Mouse (Mus musculus): Measurements from ENCODE around the gene Aldh16a1. TPM values are rescaled to one million over a fixed set of nuclear protein-coding genes. Genes with fewer than 3 reads are reported as not detected.

Aldh16a1 gene
- polyA plus RNA-seq (2014; fragmentation: Illumina TruSeq; extraction: RNeasy Lipid Tissue Mini Kit (QIAGEN cat#74804); ENCODE audit: low read depth, low replicate concordance): 16.5 TPM

DNA sequence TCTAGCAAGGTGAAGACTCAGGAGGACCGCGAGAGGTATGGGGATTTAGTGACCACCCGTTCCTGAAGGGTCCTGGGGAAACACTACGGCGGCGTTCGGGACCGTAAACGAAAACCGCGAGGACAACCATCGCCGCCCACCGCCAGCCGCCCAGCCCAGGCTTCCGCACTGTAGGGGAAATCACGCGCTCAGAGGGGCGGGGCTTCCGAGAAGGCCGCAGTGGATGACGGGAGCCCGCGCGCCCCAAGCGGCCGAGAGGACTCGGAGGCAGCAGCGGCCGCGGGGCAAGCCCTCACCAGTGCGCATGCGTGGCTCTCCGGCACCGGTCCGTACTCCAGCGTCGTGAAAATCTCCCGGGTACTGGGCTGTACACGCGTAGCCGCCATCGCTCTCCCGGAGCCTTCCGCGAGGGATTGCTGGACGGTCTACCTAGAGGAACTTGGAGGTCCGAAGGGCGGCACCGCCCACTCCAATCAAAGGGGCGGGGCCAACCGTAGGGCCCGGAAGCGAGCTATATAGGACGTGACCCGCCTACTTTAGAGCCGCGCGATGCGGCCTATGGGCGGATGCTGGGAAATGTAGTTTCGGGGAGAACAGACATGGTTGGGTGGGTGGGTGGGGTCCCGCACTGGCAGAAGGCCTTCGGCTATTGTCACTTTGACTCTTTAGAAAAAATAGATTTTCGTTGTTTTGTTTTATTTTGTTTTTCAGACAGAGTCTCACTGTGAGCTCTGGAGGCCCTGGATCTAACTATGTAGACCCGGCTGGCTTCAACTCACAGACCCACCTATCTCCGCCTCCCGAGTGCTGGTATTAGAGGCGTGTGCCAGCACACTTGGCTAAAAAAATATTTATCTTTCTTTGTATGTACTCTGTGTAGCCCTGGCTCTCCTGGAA, at the start of gene Aldh16a1, which contains the start of gene Pih1d1:
Gene Aldh16a1, minus strand, starts transcription at position 489 of the 897 bp plus-strand sequence.
Gene Pih1d1, plus strand, starts transcription at position 208 of the 897 bp plus-strand sequence.

DNA sequence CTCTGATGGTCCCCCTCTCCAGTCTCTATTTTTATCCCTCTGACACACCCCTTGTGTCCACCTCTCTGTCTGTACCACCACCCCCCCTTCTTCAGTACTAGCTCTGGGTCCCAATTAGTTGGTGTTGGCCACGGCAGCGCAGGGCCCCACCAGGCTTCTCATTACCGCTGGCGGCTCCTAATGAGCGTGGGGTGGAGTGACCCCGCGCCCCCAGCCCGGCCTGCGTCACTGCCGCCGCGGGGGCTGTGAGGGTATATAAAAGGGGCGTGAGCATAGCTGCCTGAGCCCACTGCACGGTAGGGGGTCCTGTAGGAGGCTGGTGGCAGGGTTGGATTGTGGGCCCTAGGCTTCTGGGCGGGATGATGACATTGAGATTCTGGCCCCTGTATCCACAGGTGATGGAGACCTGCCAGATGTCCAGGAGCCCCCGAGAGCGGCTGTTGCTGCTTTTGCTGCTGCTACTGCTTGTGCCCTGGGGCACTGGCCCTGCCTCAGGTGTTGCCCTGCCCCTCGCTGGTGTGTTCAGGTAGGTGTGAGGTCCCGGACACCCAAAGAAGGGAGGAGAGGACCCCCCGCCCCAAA, 26.6 kb upstream of the Aldh16a1 start, which contains the start of gene Pth2:
Gene Pth2, plus strand, starts transcription at position 100 of the 582 bp plus-strand sequence.

DNA sequence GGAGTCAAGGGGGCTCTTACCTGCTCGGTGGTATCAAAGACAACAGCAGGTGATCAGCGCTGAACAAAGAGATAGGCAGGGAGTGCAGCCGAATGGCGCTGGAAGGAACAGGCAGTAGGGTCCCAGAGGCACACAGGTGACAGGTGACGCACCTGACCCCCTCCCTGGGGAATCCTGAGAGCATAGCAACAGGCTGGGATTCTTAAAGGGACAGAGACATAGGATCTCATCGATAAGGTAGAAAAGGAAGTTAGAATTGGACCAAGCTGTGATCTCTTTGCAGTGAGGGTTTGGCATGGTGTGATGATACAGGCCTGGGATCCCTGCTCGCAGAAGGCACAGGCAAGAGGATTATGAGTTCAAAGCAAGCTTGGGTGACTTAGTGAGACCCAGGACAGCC, 25.1 kb upstream of the Aldh16a1 start, which contains the start of gene Gfy:
Gene Gfy, minus strand, starts transcription at position 101 of the 400 bp plus-strand sequence.

DNA sequence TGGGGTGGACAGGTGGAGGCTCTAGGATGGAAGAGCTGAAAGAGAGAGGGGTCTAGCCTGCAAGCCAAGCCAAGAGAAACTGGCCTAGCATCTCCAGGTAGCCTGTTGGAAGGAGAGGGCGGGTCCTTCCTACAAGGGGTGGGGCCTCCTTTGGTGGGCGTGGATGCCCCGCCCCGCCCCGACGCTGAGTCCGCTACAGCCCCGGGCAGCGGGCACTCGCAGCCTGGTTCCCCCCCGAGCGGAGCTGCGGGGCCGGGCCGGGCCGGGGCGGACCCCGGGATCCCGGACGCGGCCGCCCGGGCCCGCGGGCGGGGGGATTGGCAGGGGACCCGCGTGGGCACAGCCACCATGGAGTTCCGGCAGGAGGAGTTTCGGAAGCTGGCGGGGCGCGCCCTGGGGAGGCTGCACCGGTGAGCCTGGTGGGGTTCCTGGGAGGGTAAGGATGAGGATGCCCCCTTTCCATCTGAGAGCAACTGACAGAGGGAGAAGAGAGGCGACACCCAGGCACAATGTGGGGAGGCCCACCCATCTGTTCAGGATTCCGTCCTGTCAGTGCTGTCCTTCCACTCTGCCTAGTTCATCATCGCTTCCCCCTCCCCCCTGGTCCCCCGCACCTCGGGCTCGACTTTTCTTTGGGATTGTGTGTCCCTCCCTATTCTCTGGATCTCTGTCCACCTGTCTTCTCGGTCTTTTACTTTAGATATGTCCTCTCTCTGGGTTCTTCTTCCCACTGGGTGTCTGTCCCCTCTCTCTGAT, 9.5 kb upstream of the Aldh16a1 start, which contains the start of gene Slc17a7:
Gene Slc17a7, plus strand, starts transcription at position 215 of the 756 bp plus-strand sequence.

DNA sequence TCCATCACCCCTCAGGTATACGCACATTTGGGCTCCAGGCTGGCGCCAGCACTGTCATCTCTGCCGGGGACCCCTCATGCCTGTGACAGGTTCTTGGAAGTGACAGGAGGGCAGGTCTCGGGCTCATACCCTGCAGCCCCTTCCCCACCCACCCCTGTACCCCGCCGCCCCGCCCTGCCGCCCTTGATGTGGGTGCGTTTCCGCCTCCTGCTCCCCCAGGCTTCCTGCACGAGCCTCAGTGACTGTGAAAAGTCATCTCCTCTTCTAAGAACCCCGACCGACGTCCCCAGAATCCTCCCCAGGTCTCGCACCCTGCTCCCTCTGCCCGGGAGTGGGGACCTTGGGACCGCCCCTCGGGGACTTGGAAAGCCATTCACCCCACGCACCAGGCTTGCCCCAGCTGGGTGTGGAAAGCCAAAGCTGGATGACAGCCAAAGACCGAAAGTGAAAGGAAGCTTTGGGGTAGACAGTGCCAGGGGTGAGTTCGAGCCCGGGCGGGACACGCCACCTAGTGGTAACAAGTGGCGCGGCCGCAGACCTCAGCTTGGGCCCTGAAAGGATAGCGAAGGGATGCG, 18.3 kb downstream of the Aldh16a1 start, which contains the start of the genes Gm45713 and Flt3l:
Gene Gm45713, minus strand, starts transcription at position 239 of the 575 bp plus-strand sequence.
Gene Flt3l, minus strand, starts transcription at position 440 of the 575 bp plus-strand sequence.

DNA sequence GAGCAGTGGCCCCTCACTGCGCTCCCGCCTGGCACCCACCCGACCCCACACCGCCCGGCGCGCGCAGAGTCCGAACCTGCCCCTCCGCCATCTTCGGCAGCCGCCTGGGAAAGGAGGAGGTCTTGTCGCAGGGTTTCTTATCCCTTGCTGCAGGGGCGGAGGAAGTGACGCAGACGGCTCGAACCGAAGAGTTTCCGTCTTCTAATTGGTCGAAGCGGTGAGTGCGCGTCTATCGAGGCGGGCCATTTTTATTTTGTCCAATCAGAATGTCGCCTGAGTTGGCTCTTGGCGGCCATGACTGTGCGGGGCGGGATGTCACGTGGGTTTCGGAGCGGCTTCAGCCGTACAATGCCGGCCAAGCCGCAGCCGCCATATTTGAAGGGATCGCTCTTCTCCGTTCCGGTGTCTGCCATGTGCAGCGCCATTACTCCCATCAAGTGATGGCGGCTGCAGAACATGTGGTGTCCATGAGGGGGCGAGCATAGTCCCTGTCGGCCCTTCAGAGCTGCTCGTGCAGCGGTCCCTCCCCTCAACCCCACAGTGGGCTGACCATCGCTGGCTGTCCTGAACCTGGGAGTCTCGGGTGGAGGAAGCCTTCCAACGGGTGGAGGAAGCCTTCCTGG, 25.6 kb downstream of the Aldh16a1 start, which contains the start of gene Rpl13a:
Gene Rpl13a, minus strand, starts transcription at position 138 of the 623 bp plus-strand sequence.

DNA sequence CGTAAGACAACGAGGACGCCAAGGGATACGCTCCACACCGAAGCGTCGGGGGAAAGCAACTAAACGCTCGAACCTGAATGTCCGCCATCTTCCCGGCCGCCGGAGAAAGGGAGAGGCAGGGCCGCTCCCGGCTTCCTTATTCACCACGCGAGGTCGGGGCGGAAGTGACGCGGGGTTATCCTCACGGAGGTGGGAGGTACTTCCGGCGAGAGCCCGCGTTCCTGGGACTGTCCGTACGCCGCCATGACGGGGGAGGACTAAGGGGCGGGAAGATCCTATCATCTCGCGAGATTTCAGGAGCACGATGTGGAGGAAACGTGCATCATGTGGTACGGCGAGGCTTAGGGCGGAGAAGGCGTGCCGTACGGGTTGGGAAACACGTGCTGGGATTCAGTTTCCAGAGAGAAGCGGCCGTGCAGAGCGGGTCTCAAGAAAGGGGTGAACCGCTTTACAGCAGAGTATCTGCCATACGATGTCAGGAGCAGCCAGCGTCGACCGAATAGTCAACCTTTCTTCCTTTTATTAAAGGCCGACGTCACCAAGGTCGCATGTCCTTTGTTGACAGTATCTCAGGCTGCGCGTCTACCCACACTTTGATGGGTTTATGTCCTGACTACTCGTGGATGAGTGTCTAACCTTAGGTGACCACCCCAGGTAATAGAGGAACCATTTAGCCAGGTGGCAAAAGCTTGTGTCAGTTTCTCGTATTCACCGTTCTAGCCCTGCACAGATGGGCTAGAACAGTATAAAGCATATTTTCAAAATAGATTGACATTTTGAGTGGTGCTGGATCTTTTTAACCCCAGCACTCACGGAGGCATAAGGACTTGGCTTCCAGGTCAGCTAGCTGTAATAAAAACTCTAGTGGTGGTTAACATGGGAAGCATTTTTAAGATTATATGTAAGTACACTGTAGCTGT, 29.9 kb downstream of the Aldh16a1 start, which contains the start of gene Rps11:
Gene Rps11, minus strand, starts transcription at position 216 of the 920 bp plus-strand sequence.

DNA sequence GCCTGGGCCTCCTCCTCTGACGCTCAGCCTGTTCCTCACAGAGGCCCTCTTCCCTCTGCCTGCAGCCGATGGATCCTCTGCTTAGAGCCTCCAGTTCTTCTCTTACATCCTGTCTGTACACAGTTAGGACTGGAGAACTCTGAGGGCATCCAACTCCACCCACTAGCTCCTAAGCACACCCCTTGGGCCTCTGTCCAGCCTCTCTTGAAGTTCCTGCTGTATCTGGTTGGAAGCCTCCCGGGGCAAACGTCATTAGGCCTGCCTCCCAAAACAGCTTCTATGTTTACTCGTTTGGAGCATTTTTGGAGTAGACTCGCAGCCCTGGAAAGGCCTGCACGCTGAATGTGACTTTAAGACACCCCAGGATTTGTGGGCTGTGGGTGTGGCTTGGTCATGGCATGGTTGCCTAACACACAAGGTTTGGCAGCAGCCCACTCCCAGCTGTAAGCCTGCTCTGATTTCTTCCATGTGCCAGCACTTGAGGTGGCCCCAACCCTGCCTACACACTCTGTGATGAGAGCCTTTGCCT, 50.7 kb downstream of the Aldh16a1 start, which contains the start of gene Fcgrt:
Gene Fcgrt, minus strand, starts transcription at position 200 of the 529 bp plus-strand sequence.

DNA sequence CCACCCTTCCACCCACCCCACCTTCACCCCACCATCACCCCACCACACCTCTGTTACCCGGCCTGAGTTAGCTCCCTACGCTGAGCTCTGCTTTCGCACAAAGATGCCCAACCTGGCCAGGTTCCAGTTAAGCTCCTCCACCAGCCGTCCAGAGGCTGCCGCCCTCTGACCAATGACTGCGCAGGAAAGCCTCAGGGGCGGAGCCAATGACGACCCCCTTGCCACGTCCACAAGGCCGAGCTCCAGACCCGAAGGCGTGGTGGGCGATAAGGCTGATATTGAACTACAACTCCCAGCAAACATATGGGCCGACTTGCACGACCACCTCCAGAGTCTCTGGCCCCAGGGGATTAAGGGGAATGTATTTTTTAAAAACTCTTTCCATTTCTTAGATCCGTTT, 62.3 kb downstream of the Aldh16a1 start, which contains the start of gene Rcn3:
Gene Rcn3, minus strand, starts transcription at position 174 of the 400 bp plus-strand sequence.

Other genes starting within 250 kb of the Aldh16a1 start
- 41.3 TPM for gene Ap2a1, start 225.1 kb downstream of the Aldh16a1 start, polyA plus RNA-seq (2014; fragmentation: Illumina TruSeq; extraction: RNeasy Lipid Tissue Mini Kit (QIAGEN cat#74804); ENCODE audit: low read depth, low replicate concordance)
- not detected for gene Tsks, start 211.4 kb downstream of the Aldh16a1 start, polyA plus RNA-seq (2014; fragmentation: Illumina TruSeq; extraction: RNeasy Lipid Tissue Mini Kit (QIAGEN cat#74804); ENCODE audit: low read depth, low replicate concordance)
- gene Cpt1c, start 179.7 kb downstream of the Aldh16a1 start, polyA plus RNA-seq (2014; fragmentation: Illumina TruSeq; extraction: RNeasy Lipid Tissue Mini Kit (QIAGEN cat#74804); ENCODE audit: low read depth, low replicate concordance): 3.6 TPM
- 114 TPM for gene Prmt1, start 168.0 kb downstream of the Aldh16a1 start, polyA plus RNA-seq (2014; fragmentation: Illumina TruSeq; extraction: RNeasy Lipid Tissue Mini Kit (QIAGEN cat#74804); ENCODE audit: low read depth, low replicate concordance)
- 72.3 TPM for gene Irf3, start 156.9 kb downstream of the Aldh16a1 start, polyA plus RNA-seq (2014; fragmentation: Illumina TruSeq; extraction: RNeasy Lipid Tissue Mini Kit (QIAGEN cat#74804); ENCODE audit: low read depth, low replicate concordance)
- 12.3 TPM for gene Bcl2l12, start 155.9 kb downstream of the Aldh16a1 start, polyA plus RNA-seq (2014; fragmentation: Illumina TruSeq; extraction: RNeasy Lipid Tissue Mini Kit (QIAGEN cat#74804); ENCODE audit: low read depth, low replicate concordance)
- 34.5 TPM for gene Scaf1, start 138.2 kb downstream of the Aldh16a1 start, polyA plus RNA-seq (2014; fragmentation: Illumina TruSeq; extraction: RNeasy Lipid Tissue Mini Kit (QIAGEN cat#74804); ENCODE audit: low read depth, low replicate concordance)
- gene Rras, start 136.6 kb downstream of the Aldh16a1 start, polyA plus RNA-seq (2014; fragmentation: Illumina TruSeq; extraction: RNeasy Lipid Tissue Mini Kit (QIAGEN cat#74804); ENCODE audit: low read depth, low replicate concordance): 57.4 TPM
- gene Prr12, start 101.7 kb downstream of the Aldh16a1 start, polyA plus RNA-seq (2014; fragmentation: Illumina TruSeq; extraction: RNeasy Lipid Tissue Mini Kit (QIAGEN cat#74804); ENCODE audit: low read depth, low replicate concordance): 13.2 TPM
- gene Nosip, start 92.2 kb downstream of the Aldh16a1 start, polyA plus RNA-seq (2014; fragmentation: Illumina TruSeq; extraction: RNeasy Lipid Tissue Mini Kit (QIAGEN cat#74804); ENCODE audit: low read depth, low replicate concordance): 40.7 TPM
- 12.4 TPM for gene Prrg2, start 91.9 kb downstream of the Aldh16a1 start, polyA plus RNA-seq (2014; fragmentation: Illumina TruSeq; extraction: RNeasy Lipid Tissue Mini Kit (QIAGEN cat#74804); ENCODE audit: low read depth, low replicate concordance)
- 40.8 TPM for gene Rcn3, start 62.4 kb downstream of the Aldh16a1 start, polyA plus RNA-seq (2014; fragmentation: Illumina TruSeq; extraction: RNeasy Lipid Tissue Mini Kit (QIAGEN cat#74804); ENCODE audit: low read depth, low replicate concordance)
- gene Fcgrt, start 50.7 kb downstream of the Aldh16a1 start, polyA plus RNA-seq (2014; fragmentation: Illumina TruSeq; extraction: RNeasy Lipid Tissue Mini Kit (QIAGEN cat#74804); ENCODE audit: low read depth, low replicate concordance): 83.1 TPM
- 641 TPM for gene Rps11, start 30.1 kb downstream of the Aldh16a1 start, polyA plus RNA-seq (2014; fragmentation: Illumina TruSeq; extraction: RNeasy Lipid Tissue Mini Kit (QIAGEN cat#74804); ENCODE audit: low read depth, low replicate concordance)
- gene Rpl13a, start 25.8 kb downstream of the Aldh16a1 start, polyA plus RNA-seq (2014; fragmentation: Illumina TruSeq; extraction: RNeasy Lipid Tissue Mini Kit (QIAGEN cat#74804); ENCODE audit: low read depth, low replicate concordance): 958 TPM
- gene Gm45713, start 18.4 kb downstream of the Aldh16a1 start, polyA plus RNA-seq (2014; fragmentation: Illumina TruSeq; extraction: RNeasy Lipid Tissue Mini Kit (QIAGEN cat#74804); ENCODE audit: low read depth, low replicate concordance): not detected
- gene Flt3l, start 18.2 kb downstream of the Aldh16a1 start, polyA plus RNA-seq (2014; fragmentation: Illumina TruSeq; extraction: RNeasy Lipid Tissue Mini Kit (QIAGEN cat#74804); ENCODE audit: low read depth, low replicate concordance): 21.0 TPM
- gene Pih1d1, start 281 bp downstream of the Aldh16a1 start, polyA plus RNA-seq (2014; fragmentation: Illumina TruSeq; extraction: RNeasy Lipid Tissue Mini Kit (QIAGEN cat#74804); ENCODE audit: low read depth, low replicate concordance): 41.4 TPM
- 27.4 TPM for gene Slc17a7, start 9.4 kb upstream of the Aldh16a1 start, polyA plus RNA-seq (2014; fragmentation: Illumina TruSeq; extraction: RNeasy Lipid Tissue Mini Kit (QIAGEN cat#74804); ENCODE audit: low read depth, low replicate concordance)
- not detected for gene Gfy, start 25.0 kb upstream of the Aldh16a1 start, polyA plus RNA-seq (2014; fragmentation: Illumina TruSeq; extraction: RNeasy Lipid Tissue Mini Kit (QIAGEN cat#74804); ENCODE audit: low read depth, low replicate concordance)
- not detected for gene Pth2, start 26.4 kb upstream of the Aldh16a1 start, polyA plus RNA-seq (2014; fragmentation: Illumina TruSeq; extraction: RNeasy Lipid Tissue Mini Kit (QIAGEN cat#74804); ENCODE audit: low read depth, low replicate concordance)
- not detected for gene Ccdc155, start 50.3 kb upstream of the Aldh16a1 start, polyA plus RNA-seq (2014; fragmentation: Illumina TruSeq; extraction: RNeasy Lipid Tissue Mini Kit (QIAGEN cat#74804); ENCODE audit: low read depth, low replicate concordance)
- not detected for gene Dkkl1, start 57.6 kb upstream of the Aldh16a1 start, polyA plus RNA-seq (2014; fragmentation: Illumina TruSeq; extraction: RNeasy Lipid Tissue Mini Kit (QIAGEN cat#74804); ENCODE audit: low read depth, low replicate concordance)
- gene Tead2, start 61.2 kb upstream of the Aldh16a1 start, polyA plus RNA-seq (2014; fragmentation: Illumina TruSeq; extraction: RNeasy Lipid Tissue Mini Kit (QIAGEN cat#74804); ENCODE audit: low read depth, low replicate concordance): 7.8 TPM
- gene Cd37, start 84.5 kb upstream of the Aldh16a1 start, polyA plus RNA-seq (2014; fragmentation: Illumina TruSeq; extraction: RNeasy Lipid Tissue Mini Kit (QIAGEN cat#74804); ENCODE audit: low read depth, low replicate concordance): 3.0 TPM
- gene Slc6a16, start 86.5 kb upstream of the Aldh16a1 start, polyA plus RNA-seq (2014; fragmentation: Illumina TruSeq; extraction: RNeasy Lipid Tissue Mini Kit (QIAGEN cat#74804); ENCODE audit: low read depth, low replicate concordance): not detected
- not detected for gene Slc6a21, start 122.9 kb upstream of the Aldh16a1 start, polyA plus RNA-seq (2014; fragmentation: Illumina TruSeq; extraction: RNeasy Lipid Tissue Mini Kit (QIAGEN cat#74804); ENCODE audit: low read depth, low replicate concordance)
- 31.0 TPM for gene Trpm4, start 179.2 kb upstream of the Aldh16a1 start, polyA plus RNA-seq (2014; fragmentation: Illumina TruSeq; extraction: RNeasy Lipid Tissue Mini Kit (QIAGEN cat#74804); ENCODE audit: low read depth, low replicate concordance)
- 1,149 TPM for gene Hrc, start 180.7 kb upstream of the Aldh16a1 start, polyA plus RNA-seq (2014; fragmentation: Illumina TruSeq; extraction: RNeasy Lipid Tissue Mini Kit (QIAGEN cat#74804); ENCODE audit: low read depth, low replicate concordance)
- gene Ppfia3, start 212.4 kb upstream of the Aldh16a1 start, polyA plus RNA-seq (2014; fragmentation: Illumina TruSeq; extraction: RNeasy Lipid Tissue Mini Kit (QIAGEN cat#74804); ENCODE audit: low read depth, low replicate concordance): 0.24 TPM
- 1.2 TPM for gene Lin7b, start 216.0 kb upstream of the Aldh16a1 start, polyA plus RNA-seq (2014; fragmentation: Illumina TruSeq; extraction: RNeasy Lipid Tissue Mini Kit (QIAGEN cat#74804); ENCODE audit: low read depth, low replicate concordance)
- 154 TPM for gene Snrnp70, start 241.2 kb upstream of the Aldh16a1 start, polyA plus RNA-seq (2014; fragmentation: Illumina TruSeq; extraction: RNeasy Lipid Tissue Mini Kit (QIAGEN cat#74804); ENCODE audit: low read depth, low replicate concordance)